Mouse (Mus musculus): ENCODE results near the gene Rab24. TPM values are rescaled to one million over a fixed set of nuclear protein-coding genes. Genes with fewer than 3 reads are reported as not detected.

The Rab24 gene
- polyA plus RNA-seq (2014; fragmentation: Illumina TruSeq; extraction: RNeasy Lipid Tissue Mini Kit (QIAGEN cat#74804); ENCODE audit: low read depth, low replicate concordance) = 9.9 TPM

DNA sequence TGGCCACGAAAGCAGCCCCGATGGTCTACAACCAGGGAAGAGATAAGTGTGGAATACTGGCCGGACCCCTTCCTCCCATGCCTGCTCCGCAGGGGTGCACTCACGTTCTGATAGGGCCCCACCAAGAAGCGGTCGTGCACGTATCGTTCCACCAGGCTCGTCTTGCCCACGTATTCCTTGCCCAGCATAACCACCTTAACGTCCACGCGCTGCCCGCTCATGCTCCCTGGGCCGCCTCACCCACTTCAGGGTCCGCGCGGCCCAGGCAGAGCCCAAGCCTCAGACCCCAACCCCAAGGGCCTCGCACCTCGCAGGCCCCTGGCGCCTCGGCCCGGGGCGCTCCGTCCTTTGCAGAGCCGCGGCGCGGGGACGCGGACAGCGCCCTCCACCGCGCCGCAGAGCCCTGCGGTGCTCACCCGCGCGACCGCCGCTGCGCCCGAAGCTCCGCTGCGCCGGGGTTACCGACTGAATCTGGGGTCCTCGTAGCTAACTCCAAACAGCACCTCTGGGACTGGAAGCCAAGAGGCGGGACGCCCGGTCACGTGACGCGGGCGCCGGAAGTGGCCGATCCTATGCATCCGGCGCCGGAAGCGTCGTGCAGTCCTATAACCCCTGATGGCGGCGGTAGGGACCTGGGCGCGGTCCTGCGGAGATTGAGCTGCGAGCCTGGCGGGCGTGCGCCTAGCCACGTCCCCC, at the start of gene Rab24:
Gene Rab24, minus strand, starts transcription at position 513 of the 696 bp plus-strand sequence.

GRCm38 (mm10) chr13:55369531-55370114, 47.9 kb upstream of the Rab24 start, which contains the start of gene Rgs14:
Gene Rgs14 (plus strand): TSS chr13:55369732.

GRCm38 (mm10) chr13:55362453-55363060, 40.8 kb upstream of the Rab24 start, which contains the start of gene Lman2:
Gene Lman2 (minus strand): TSS chr13:55362783.

GRCm38 (mm10) chr13:55329683-55330566, 8.2 kb upstream of the Rab24 start, which contains the start of gene Mxd3:
Gene Mxd3 (minus strand): TSS chr13:55329823.

GRCm38 (mm10) chr13:55319931-55320533, 1.7 kb downstream of the Rab24 start, which contains the start of gene Prelid1:
Gene Prelid1 (plus strand): TSS chr13:55320500.

Other genes starting within 250 kb of the Rab24 start
- 26.1 TPM for gene Uimc1, start 221.6 kb downstream of the Rab24 start, polyA plus RNA-seq (2014; fragmentation: Illumina TruSeq; extraction: RNeasy Lipid Tissue Mini Kit (QIAGEN cat#74804); ENCODE audit: low read depth, low replicate concordance)
- gene Zfp346, start 216.6 kb downstream of the Rab24 start, polyA plus RNA-seq (2014; fragmentation: Illumina TruSeq; extraction: RNeasy Lipid Tissue Mini Kit (QIAGEN cat#74804); ENCODE audit: low read depth, low replicate concordance) = 2.2 TPM
- gene Gm17617, start 188.4 kb downstream of the Rab24 start, polyA plus RNA-seq (2014; fragmentation: Illumina TruSeq; extraction: RNeasy Lipid Tissue Mini Kit (QIAGEN cat#74804); ENCODE audit: low read depth, low replicate concordance) = not detected
- gene Fgfr4, start 169.3 kb downstream of the Rab24 start, polyA plus RNA-seq (2014; fragmentation: Illumina TruSeq; extraction: RNeasy Lipid Tissue Mini Kit (QIAGEN cat#74804); ENCODE audit: low read depth, low replicate concordance) = 0.98 TPM
- 24.7 TPM for gene Nsd1, start 112.2 kb downstream of the Rab24 start, polyA plus RNA-seq (2014; fragmentation: Illumina TruSeq; extraction: RNeasy Lipid Tissue Mini Kit (QIAGEN cat#74804); ENCODE audit: low read depth, low replicate concordance)
- 15.5 TPM for gene Prelid1, start 1.4 kb downstream of the Rab24 start, polyA plus RNA-seq (2014; fragmentation: Illumina TruSeq; extraction: RNeasy Lipid Tissue Mini Kit (QIAGEN cat#74804); ENCODE audit: low read depth, low replicate concordance)
- not detected for gene Mxd3, start 7.9 kb upstream of the Rab24 start, polyA plus RNA-seq (2014; fragmentation: Illumina TruSeq; extraction: RNeasy Lipid Tissue Mini Kit (QIAGEN cat#74804); ENCODE audit: low read depth, low replicate concordance)
- 38.0 TPM for gene Lman2, start 40.8 kb upstream of the Rab24 start, polyA plus RNA-seq (2014; fragmentation: Illumina TruSeq; extraction: RNeasy Lipid Tissue Mini Kit (QIAGEN cat#74804); ENCODE audit: low read depth, low replicate concordance)
- gene Rgs14, start 47.8 kb upstream of the Rab24 start, polyA plus RNA-seq (2014; fragmentation: Illumina TruSeq; extraction: RNeasy Lipid Tissue Mini Kit (QIAGEN cat#74804); ENCODE audit: low read depth, low replicate concordance) = not detected
- gene Slc34a1, start 76.2 kb upstream of the Rab24 start, polyA plus RNA-seq (2014; fragmentation: Illumina TruSeq; extraction: RNeasy Lipid Tissue Mini Kit (QIAGEN cat#74804); ENCODE audit: low read depth, low replicate concordance) = not detected
- not detected for gene Pfn3, start 93.3 kb upstream of the Rab24 start, polyA plus RNA-seq (2014; fragmentation: Illumina TruSeq; extraction: RNeasy Lipid Tissue Mini Kit (QIAGEN cat#74804); ENCODE audit: low read depth, low replicate concordance)
- 23.3 TPM for gene F12, start 104.8 kb upstream of the Rab24 start, polyA plus RNA-seq (2014; fragmentation: Illumina TruSeq; extraction: RNeasy Lipid Tissue Mini Kit (QIAGEN cat#74804); ENCODE audit: low read depth, low replicate concordance)
- 2.5 TPM for gene Grk6, start 123.1 kb upstream of the Rab24 start, polyA plus RNA-seq (2014; fragmentation: Illumina TruSeq; extraction: RNeasy Lipid Tissue Mini Kit (QIAGEN cat#74804); ENCODE audit: low read depth, low replicate concordance)
- gene Prr7, start 142.3 kb upstream of the Rab24 start, polyA plus RNA-seq (2014; fragmentation: Illumina TruSeq; extraction: RNeasy Lipid Tissue Mini Kit (QIAGEN cat#74804); ENCODE audit: low read depth, low replicate concordance) = not detected
- gene Dbn1, start 166.2 kb upstream of the Rab24 start, polyA plus RNA-seq (2014; fragmentation: Illumina TruSeq; extraction: RNeasy Lipid Tissue Mini Kit (QIAGEN cat#74804); ENCODE audit: low read depth, low replicate concordance) = 0.26 TPM
- 0.24 TPM for gene Pdlim7, start 191.7 kb upstream of the Rab24 start, polyA plus RNA-seq (2014; fragmentation: Illumina TruSeq; extraction: RNeasy Lipid Tissue Mini Kit (QIAGEN cat#74804); ENCODE audit: low read depth, low replicate concordance)
- not detected for gene Dok3, start 207.3 kb upstream of the Rab24 start, polyA plus RNA-seq (2014; fragmentation: Illumina TruSeq; extraction: RNeasy Lipid Tissue Mini Kit (QIAGEN cat#74804); ENCODE audit: low read depth, low replicate concordance)
- 2.3 TPM for gene Ddx41, start 214.7 kb upstream of the Rab24 start, polyA plus RNA-seq (2014; fragmentation: Illumina TruSeq; extraction: RNeasy Lipid Tissue Mini Kit (QIAGEN cat#74804); ENCODE audit: low read depth, low replicate concordance)
- 5.9 TPM for gene Fam193b, start 249.2 kb upstream of the Rab24 start, polyA plus RNA-seq (2014; fragmentation: Illumina TruSeq; extraction: RNeasy Lipid Tissue Mini Kit (QIAGEN cat#74804); ENCODE audit: low read depth, low replicate concordance)